Mouse (Mus musculus): ENCODE measurements around the gene Guca1b. TPM values are rescaled to one million over a fixed set of nuclear protein-coding genes. Genes with fewer than 3 reads are reported as not detected.
"Not testable (repeated sequence)": the region's sequence is repeated elsewhere in the genome, so short reads cannot be mapped to it uniquely, and the experiment has no call there.

The Guca1b gene
- polyA plus RNA-seq, 1 experiment from 2014 or later, result 0.67 TPM

- WGBS, result 86% methylated on average over 4 of the region's 4 CpGs
- H3K4me2 ChIP-seq, result no peak overlapping the region
- H3K9ac ChIP-seq, result no peak overlapping the region
These were observed 1.9 kb upstream of the Guca1b start for GRCm38 (mm10) chr17:47383266-47383665.

GRCm38 (mm10) chr17:47384064-47384463 lies 1.1 kb upstream of the Guca1b start:
- Histone ChIP-seq H3K9me3 (no peaks in the 10 kb centered on the region), H3K27me3 (no peaks in the 10 kb centered on the region), H3K9ac (no peak overlapping the region), H3K27ac (replicated peaks) (no peak overlapping the region), H3K4me3 (no peak overlapping the region), H3K4me2 (no peak overlapping the region), H3K4me1 (replicated peaks) (no peaks in the 10 kb centered on the region), H3K36me3 (peaks cover 8% of the 10 kb centered on the region)
- 82% methylated on average over 3 of the region's 3 CpGs for WGBS
- no peak for ATAC-seq (ENCODE audit: low FRiP score, low read depth)

More at GRCm38 (mm10) chr17:47383266-47383665, 1.9 kb upstream of the Guca1b start:
- Histone ChIP-seq H3K4me1 (replicated peaks) (no peaks in the 10 kb centered on the region), H3K4me3 (no peak overlapping the region), H3K27me3 (no peaks in the 10 kb centered on the region), H3K36me3 (peaks cover 14% of the 10 kb centered on the region), H3K9me3 (no peaks in the 10 kb centered on the region), H3K27ac (replicated peaks) (no peak overlapping the region)
- no peak for ATAC-seq (ENCODE audit: low FRiP score, low read depth)

GRCm38 (mm10) chr17:47386649-47387048 lies 1.5 kb downstream of the Guca1b start:
- Histone ChIP-seq H3K4me3 (no peak overlapping the region), H3K4me2 (no peak overlapping the region), H3K9me3 (no peaks in the 10 kb centered on the region), H3K27me3 (no peaks in the 10 kb centered on the region), H3K9ac (no peak overlapping the region), H3K36me3 (no peaks in the 10 kb centered on the region), H3K27ac (replicated peaks) (no peak overlapping the region), H3K4me1 (replicated peaks) (no peaks in the 10 kb centered on the region)
- 66% methylated on average over 4 of the region's 4 CpGs for WGBS
- no peak for ATAC-seq (ENCODE audit: low FRiP score, low read depth)

- Histone ChIP-seq H3K4me3 (peak overlapping the region; percentile 14; the same call in 1 of the 2 replicates), H3K36me3 (no peaks in the 10 kb centered on the region), H3K27ac (replicated peaks) (no peak overlapping the region), H3K9ac (no peak overlapping the region), H3K27me3 (peaks cover 12% of the 10 kb centered on the region), H3K4me2 (peak overlapping the region; percentile 51), H3K9me3 (no peaks in the 10 kb centered on the region), H3K4me1 (replicated peaks) (peaks cover 13% of the 10 kb centered on the region)
- ATAC-seq (ENCODE audit: low FRiP score, low read depth), result no peak
- 19% methylated on average over 24 of the region's 24 CpGs for WGBS
These were observed 9.2 kb downstream of the Guca1b start for GRCm38 (mm10) chr17:47394223-47394869.

- WGBS, result 6% methylated on average over 19 of the region's 20 CpGs
- H3K4me2 ChIP-seq, result peak overlapping the region; percentile 51
- no peak overlapping the region for H3K27ac ChIP-seq (replicated peaks)
- H3K9ac ChIP-seq, result no peak overlapping the region
- no peaks in the 10 kb centered on the region for H3K9me3 ChIP-seq
- peaks cover 13% of the 10 kb centered on the region for H3K4me1 ChIP-seq (replicated peaks)
- H3K27me3 ChIP-seq, result peaks cover 12% of the 10 kb centered on the region
- peak; percentile 48; the same call in 1 of the 2 replicates for ATAC-seq (ENCODE audit: low FRiP score, low read depth)
- peak overlapping the region; percentile 25 for H3K4me3 ChIP-seq
- H3K36me3 ChIP-seq, result no peaks in the 10 kb centered on the region
These were observed 10.3 kb downstream of the Guca1b start for GRCm38 (mm10) chr17:47395376-47395913.

- peaks cover 11% of the 10 kb centered on the region for H3K27me3 ChIP-seq
- no peak overlapping the region for H3K27ac ChIP-seq (replicated peaks)
- no peak overlapping the region for H3K4me2 ChIP-seq
- ATAC-seq (ENCODE audit: low FRiP score, low read depth), result no peak
- peaks cover 13% of the 10 kb centered on the region for H3K4me1 ChIP-seq (replicated peaks)
- WGBS, result 92% methylated on average over 8 of the region's 8 CpGs
- no peak overlapping the region for H3K9ac ChIP-seq
- no peaks in the 10 kb centered on the region for H3K9me3 ChIP-seq
- no peak overlapping the region for H3K4me3 ChIP-seq
- no peaks in the 10 kb centered on the region for H3K36me3 ChIP-seq
These were observed 13.9 kb downstream of the Guca1b start for GRCm38 (mm10) chr17:47399091-47399490.

GRCm38 (mm10) chr17:47400451-47400850 lies 15.3 kb downstream of the Guca1b start, which contains the start of gene Guca1a:
Gene Guca1a (minus strand): TSS chr17:47400584.
- Histone ChIP-seq H3K27ac (replicated peaks) (no peak within 1 kb of the TSS), H3K4me3 (no peak within 1 kb of the TSS), H3K36me3 (no peaks in the 10 kb centered on the region), H3K4me1 (replicated peaks) (0 out of 2 replicates have a peak, but pooled peaks cover under 1% of the 10 kb centered on the region), H3K27me3 (no peaks in the 10 kb centered on the region), H3K9me3 (no peaks in the 10 kb centered on the region), H3K9ac (no peak within 1 kb of the TSS), H3K4me2 (no peak within 1 kb of the TSS)
- WGBS, result 56% methylated on average over 10 of the region's 10 CpGs
- ATAC-seq (ENCODE audit: low FRiP score, low read depth), result no peak

GRCm38 (mm10) chr17:47407717-47408557 lies 22.7 kb downstream of the Guca1b start:
- Histone ChIP-seq H3K4me1 (replicated peaks) (peaks cover 6% of the 10 kb centered on the region; the same call in 1 of the 2 replicates), H3K4me2 (no peak overlapping the region), H3K27me3 (peaks cover 26% of the 10 kb centered on the region), H3K9me3 (no peaks in the 10 kb centered on the region), H3K4me3 (no peak overlapping the region), H3K36me3 (no peaks in the 10 kb centered on the region), H3K27ac (replicated peaks) (no peak overlapping the region), H3K9ac (no peak overlapping the region)
- WGBS, result 69% methylated on average over 10 of the region's 10 CpGs
- ATAC-seq (ENCODE audit: low FRiP score, low read depth), result no peak

GRCm38 (mm10) chr17:47408558-47408898 lies 23.3 kb downstream of the Guca1b start:
- Histone ChIP-seq H3K27ac (replicated peaks) (no peak overlapping the region), H3K36me3 (no peaks in the 10 kb centered on the region), H3K4me3 (no peak overlapping the region), H3K4me2 (no peak overlapping the region), H3K9me3 (no peaks in the 10 kb centered on the region), H3K9ac (no peak overlapping the region), H3K27me3 (peaks cover 32% of the 10 kb centered on the region), H3K4me1 (replicated peaks) (peaks cover 6% of the 10 kb centered on the region; the same call in 1 of the 2 replicates)
- ATAC-seq (ENCODE audit: low FRiP score, low read depth), result no peak
- WGBS, result 22% methylated on average over 8 of the region's 8 CpGs

- H3K27ac ChIP-seq (replicated peaks); H3K4me1 ChIP-seq (replicated peaks); H3K9me3 ChIP-seq; H3K36me3 ChIP-seq: not testable (repeated sequence)
- peak overlapping the region; percentile 36; the same call in 1 of the 2 replicates for H3K9ac ChIP-seq
- 3% methylated on average over 74 of the region's 74 CpGs for WGBS
- H3K27me3 ChIP-seq, result peaks cover 32% of the 10 kb centered on the region
- H3K4me2 ChIP-seq, result peak overlapping the region; percentile 68
- H3K4me3 ChIP-seq, result peak overlapping the region; percentile 41
- ATAC-seq (ENCODE audit: low FRiP score, low read depth), result peak; percentile 66
These were observed 25.0 kb downstream of the Guca1b start for GRCm38 (mm10) chr17:47409897-47410861.

GRCm38 (mm10) chr17:47420195-47420594 lies 35.0 kb downstream of the Guca1b start:
- 77% methylated on average over 2 of the region's 2 CpGs for WGBS
- H3K4me1 ChIP-seq (replicated peaks), result no peaks in the 10 kb centered on the region
- no peak overlapping the region for H3K27ac ChIP-seq (replicated peaks)
- no peak overlapping the region for H3K4me3 ChIP-seq
- ATAC-seq (ENCODE audit: low FRiP score, low read depth), result no peak
- H3K36me3 ChIP-seq, result no peaks in the 10 kb centered on the region
- no peaks in the 10 kb centered on the region for H3K27me3 ChIP-seq
- H3K9ac ChIP-seq, result no peak overlapping the region
- no peak overlapping the region for H3K4me2 ChIP-seq
- no peaks in the 10 kb centered on the region for H3K9me3 ChIP-seq

Measured in hindbrain, embryonic 15.5 days (tissue).